Mouse (Mus musculus): ENCODE data around the gene Irf9.
A peak's percentile ranks its signal among the peaks of the same experiment; 100 is the strongest.

DNA sequence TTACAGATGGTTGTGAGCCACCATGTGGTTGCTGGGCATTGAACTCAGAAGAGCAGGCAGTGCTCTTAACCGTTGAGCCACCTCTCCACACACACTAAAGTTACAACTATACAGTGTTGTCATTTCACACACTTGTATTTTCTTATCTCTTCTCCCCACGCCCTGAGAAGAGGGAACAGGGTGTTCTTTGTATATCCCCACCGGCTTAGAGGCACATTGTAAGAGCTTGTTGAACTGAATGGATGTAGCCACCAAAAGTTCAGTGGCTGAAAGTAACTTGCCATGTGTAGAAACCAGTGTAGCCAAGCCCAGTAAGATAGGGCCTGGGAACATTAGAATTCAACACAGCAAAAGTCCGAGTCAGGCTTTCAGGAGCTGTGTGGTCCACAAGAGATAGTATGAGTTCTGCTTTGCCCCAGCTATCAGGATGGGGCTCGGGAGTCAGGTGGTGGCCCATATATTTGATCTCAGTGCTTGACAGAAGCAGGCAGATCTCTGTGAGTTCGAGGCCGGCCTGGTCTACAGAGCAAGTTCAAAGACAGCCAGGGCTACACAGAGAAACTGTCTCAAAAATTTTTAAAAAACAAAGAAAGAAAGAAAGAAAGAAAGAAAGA lies 11.3 kb downstream of the Irf9 start:
- TF ChIP-seq TAL1 (IDR thresholded peaks at IDR 0.05; ENCODE audit: low read length), result no peak
- TF ChIP-seq GATA1 (IDR thresholded peaks at IDR 0.05; ENCODE audit: low read length), result 0 out of 2 replicates have a peak, but pooled peaks have one; percentile 31

All from erythroblast, embryonic 14.5 days (primary cell).